Mouse (Mus musculus): ENCODE data around the gene Mypn. TPM values are rescaled to one million over a fixed set of nuclear protein-coding genes. Genes with fewer than 3 reads are reported as not detected.

The Mypn gene
- total RNA-seq, 2 experiments from 2014 or later = 4.0 to 4.3 TPM

DNA sequence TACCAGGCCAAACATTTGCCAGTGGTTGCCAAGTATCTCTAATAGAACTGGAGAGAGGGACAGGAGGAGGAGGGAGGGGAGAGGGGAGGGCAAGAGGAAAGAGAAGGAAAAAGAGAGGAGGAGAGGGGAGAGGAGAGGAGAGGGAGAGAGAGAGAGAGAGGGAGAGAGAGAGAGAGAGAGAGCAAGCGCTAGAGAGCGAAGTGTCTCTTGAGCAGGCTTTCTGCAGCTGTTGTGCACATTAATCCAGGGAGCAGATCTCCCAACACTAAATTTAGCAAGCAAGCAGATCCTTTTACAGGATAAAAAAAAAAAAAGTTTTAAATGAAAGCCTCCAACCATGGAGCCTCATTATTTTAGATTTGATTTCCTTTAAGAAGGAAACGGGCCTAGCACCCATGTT is 750 bp downstream of the Mypn start:
- intact Hi-C loops (cut with DNase I) = no loop called here

DNA sequence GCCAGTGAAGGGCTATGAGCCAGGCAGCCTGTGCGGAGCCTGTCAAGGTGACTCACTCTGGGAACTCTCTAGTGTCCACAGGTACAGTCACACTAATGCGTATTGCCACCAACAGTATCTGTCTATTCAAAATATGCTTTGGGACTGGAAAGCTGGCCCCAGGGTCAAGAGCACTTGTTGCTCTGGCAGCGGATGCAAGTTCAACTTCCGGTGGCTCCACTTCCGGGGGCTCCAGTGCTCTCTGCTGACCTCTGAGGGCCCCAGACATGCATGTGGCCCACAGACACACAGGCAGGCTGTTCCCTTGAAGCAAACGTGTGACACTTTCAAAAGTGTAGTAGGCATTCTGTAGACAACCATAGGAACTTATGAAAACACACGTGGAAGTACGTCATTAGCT is 2.2 kb downstream of the Mypn start:
- DNase-seq = no peak
- intact Hi-C loops (cut with DNase I) = no loop called here

More for the DNA sequence above, 750 bp downstream of the Mypn start:
- no peak for DNase-seq

DNA sequence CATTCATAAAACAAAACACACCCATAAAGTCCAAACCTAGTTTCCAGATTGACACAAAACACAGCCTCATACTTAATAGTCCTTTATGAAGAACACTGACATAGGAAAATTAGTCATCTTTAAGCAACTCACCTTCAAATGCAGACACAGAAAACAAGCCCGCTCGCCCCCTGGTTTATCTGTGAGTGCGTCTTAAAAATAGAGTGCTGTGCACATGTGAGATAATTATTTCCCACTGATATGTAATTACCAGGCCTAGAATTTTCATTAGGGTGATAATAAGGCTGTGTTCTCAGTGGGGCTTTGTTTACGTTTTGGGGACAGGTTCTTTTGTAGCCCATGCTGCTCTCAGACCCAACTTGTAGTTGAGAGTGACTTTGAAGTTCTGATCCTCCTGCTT is 4.7 kb downstream of the Mypn start:
- no peak for DNase-seq
- intact Hi-C loops (cut with DNase I) = no loop called here

DNA sequence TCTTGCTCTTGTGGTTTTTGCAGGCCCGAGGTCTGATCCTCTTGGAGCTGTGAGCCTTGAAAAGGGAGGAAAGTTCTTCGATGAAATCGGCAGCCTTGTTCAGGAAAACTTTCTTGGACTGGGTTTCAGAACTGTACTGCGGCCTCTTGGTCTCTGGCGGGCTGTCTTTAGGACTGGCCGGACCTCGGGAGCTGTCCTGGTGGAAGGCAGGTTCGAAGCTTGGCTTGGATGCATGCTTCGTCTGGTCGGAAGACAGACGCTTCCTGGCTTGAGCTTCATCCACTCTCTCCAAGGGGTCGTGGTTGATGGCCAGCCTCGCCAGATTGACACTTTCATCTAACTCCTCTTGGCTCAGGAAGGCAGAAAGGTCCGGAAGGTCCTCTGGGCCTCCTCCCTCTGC is 11.0 kb downstream of the Mypn start:
- intact Hi-C loops (cut with DNase I) = no loop called here
- no peak for DNase-seq

DNA sequence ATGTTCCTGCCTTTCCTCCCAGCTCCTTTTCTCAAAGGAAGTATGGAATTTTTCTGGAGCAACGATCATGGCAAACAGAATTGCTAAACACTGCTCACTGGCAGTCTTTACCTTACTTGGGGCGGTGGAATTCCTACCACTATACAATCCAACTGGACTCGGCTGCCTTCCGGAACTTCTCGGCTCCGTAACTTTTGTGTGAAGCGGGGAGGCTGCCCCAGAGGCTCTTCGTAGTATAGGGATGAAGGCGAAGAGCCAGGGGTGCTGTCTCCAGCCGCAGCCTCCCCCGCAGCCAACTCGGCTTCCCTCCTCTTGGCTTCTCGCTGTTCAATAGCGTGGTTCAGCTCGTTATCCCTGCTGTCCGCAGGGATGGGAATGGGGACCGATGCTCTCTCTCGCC is 11.5 kb downstream of the Mypn start:
- no peak for DNase-seq

DNA sequence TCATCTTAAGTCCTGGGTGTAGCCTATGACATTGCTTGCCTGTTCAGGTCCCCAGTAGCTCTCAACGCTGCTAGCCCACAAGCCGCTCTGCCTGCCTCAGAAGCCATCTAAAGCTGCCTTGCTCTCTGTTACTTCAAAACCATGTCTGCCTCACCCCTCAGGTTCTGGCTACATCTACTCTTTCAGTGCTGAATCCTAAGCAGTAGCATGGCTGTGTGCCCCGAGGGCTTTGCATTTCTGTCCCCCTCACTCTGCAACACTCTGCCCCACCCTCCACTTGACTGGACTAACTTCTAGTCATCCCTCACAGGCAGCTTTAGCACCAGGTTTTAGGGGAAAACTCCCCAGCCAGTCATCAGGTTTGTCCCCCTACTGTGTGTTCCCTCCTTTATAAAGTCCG is 19.3 kb downstream of the Mypn start:
- intact Hi-C loops (cut with DNase I) = no loop called here
- no peak for DNase-seq

More for the DNA sequence above, 11.5 kb downstream of the Mypn start:
- intact Hi-C loops (cut with DNase I) = no loop called here

DNA sequence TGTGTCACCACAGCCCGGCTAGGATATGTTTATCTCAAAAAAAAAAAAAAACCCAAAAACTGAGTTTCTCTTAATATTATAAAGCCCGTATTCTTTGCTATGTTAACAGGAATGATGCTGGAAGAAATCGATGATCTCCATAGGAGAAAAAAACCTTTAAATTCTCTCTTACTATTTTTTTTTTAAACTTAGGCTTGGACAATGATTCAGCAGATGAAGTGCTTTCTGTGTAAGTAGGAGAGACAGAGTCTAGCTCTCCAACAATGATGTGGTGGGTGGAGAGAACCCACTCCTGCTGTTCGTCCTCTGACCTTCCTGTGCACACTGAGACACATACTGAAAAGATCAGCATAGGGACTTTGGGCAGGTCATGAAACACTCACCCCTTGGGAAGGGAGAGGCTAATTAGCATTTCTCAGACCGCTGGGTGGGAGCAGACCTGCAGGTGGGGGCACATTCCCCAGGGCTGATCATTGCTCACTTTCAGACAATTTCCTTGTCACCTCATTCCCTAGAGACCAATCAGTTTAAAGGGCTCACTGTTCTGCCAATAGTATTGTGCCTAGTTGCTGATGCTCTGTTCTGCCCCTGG is 21.5 kb downstream of the Mypn start:
- intact Hi-C loops (cut with DNase I) = no loop called here
- DNase-seq = no peak

DNA sequence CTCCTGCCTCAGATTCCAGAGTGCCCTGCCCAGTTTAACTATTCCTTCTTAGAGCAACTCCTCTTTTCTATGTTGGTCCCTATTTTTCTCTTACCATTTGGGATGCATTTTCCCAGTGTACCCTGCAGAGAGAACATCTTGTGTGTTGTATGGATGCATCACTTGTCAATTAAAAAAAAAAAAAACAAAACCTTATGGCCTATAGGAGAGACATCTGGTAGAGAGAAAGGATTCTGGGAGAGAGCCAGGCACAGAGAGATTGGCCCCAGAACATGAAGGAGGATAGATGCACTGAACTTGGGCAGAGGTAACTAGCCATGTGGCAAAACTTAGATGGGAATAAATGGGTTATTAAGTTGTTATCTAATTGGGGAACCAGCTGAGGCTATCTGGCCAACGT is 22.6 kb downstream of the Mypn start:
- intact Hi-C loops (cut with DNase I) = no loop called here
- DNase-seq = no peak

DNA sequence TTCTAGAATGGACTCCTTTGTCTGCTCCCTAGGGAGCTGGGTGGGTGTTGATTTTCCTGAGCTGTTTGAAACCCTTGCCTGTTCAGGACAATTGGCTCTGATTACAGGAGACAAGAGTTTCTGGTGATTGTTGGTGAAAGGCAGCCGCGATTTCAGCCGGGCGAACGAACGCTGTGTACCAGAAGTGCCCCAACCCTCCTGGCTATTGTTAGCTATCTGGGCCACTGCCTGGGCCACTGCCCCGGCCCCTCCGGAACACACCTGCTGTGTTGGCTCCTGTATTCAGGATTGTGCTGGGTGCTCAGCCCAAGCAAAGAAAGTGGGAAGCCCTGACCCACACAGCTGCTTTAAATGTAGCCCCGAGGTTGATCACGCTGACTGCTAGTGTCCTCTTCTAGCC is 24.2 kb downstream of the Mypn start:
- intact Hi-C loops (cut with DNase I) = no loop called here
- DNase-seq = no peak

DNA sequence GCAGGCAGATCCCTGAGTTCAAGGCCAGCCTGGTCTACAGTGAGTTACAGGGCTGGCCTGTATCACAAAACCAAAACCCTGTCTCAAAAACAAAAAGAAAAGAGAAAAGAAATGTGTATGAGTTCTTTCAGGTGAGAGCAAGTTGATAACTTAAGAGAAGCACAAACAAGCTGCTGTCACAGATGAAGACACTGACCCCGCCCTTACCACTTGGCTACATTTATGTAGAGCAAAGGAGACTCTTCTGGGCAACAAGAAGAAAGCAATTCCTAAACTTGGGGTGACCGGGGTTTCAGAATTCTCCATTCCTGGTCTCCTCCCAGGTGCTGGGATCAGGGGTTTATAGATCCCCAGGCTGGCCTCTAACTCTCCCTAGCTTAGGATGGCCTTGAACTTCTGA is 25.4 kb downstream of the Mypn start:
- intact Hi-C loops (cut with DNase I) = no loop called here
- no peak for DNase-seq

DNA sequence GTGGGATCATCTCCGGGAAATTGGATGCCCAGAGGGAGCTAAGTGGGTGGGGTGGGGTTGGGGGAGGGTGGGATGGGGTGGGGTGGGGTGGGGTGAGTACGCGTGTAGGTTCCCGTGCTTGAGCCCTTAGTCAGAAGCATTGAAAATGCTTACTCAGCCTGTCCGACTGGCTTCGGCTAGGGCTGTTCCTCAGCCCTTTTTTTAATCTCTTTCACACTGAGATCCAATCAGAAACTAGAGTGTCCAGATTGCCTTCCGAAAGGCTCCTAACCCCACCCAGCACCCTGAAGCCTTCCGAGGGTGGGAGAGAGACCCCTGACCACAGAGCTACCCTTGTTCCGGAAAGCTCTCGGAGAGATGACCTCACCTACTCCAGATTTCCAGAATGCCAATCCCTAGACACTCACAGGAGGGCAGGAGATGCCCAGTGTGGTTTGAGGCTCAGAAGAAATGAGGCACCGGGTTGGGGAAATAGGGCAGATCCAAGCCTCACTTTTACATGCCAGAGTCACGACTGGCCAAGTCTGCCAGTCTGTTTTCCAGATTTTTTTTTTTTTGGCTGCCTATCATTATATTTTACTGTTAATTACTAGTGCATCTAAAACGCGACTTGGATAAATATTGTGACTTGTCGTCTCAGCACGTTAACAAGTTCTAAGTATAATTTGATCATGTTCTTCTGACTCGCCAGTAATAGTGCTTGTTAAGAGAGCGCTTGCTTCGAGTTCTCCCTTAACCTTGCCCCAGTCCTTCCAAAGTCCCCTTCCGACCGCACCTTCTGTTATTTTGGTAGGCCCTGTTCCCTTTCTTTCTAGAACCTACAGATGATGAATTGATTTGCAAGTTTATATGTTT is 26.2 kb downstream of the Mypn start:
- intact Hi-C loops (cut with DNase I) = no loop called here
- no peak for DNase-seq

DNA sequence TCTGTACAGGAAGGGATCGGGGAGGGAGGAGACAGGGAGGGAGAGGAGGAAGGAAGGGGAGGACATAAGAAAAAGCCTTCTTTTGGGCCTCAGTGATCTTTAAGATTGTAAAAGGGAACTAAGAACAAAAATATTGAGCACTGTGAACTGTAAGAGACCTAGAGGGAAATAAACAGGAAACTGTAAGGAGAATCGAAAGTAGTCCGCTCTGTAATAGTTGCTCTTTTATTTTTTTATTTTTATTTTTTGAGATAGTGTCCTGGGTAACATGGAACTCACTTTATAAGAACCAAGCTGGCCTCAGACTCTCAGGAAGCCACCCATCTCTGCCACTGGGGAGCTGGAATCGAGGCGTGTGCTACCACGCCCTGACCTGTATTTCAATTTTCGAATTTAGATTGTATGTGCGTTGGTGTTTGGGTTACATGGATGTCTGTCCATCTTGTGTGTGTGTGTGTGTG is 27.3 kb downstream of the Mypn start:
- intact Hi-C loops (cut with DNase I) = no loop called here
- DNase-seq = no peak

DNA sequence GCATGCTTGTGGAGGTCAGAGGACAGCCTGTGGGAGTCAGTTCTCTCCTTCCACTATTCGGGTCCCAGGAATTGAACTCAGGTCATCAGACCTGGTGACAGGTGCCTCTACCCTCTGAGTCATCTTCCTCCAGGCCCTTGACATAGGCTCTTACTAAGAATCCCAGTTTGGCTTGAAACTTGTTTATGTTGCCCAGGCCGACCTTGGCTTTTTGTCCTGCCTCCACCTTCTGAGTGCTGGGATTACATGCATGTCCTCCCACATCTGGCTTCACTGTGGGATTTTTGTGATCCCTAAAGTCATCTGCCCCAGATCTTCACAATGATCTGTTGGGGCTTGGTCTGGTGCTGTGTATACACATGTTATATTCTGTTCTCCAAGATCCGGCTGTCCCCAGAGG is 31.7 kb downstream of the Mypn start:
- DNase-seq = no peak
- intact Hi-C loops (cut with DNase I) = no loop called here

DNA sequence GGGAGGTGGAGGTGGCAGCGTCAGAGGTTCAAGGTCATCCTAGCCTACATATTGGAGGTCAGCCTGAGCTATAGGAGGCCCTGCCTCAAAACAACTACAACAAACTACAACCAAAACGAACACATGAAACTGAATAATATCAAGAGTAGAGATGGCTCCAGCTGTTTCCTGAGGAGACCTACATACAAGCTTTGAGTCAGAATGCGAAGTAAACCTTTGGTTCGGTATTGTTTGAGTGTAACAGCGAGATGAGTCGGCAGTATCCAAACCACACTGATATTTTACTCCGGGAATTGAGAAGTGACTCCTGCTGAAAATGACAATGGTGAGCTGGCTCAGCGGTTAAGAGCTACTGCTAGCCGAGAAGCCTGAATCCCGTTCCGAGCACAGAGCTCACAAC is 34.2 kb downstream of the Mypn start:
- intact Hi-C loops (cut with DNase I) = no loop called here
- no peak for DNase-seq

DNA sequence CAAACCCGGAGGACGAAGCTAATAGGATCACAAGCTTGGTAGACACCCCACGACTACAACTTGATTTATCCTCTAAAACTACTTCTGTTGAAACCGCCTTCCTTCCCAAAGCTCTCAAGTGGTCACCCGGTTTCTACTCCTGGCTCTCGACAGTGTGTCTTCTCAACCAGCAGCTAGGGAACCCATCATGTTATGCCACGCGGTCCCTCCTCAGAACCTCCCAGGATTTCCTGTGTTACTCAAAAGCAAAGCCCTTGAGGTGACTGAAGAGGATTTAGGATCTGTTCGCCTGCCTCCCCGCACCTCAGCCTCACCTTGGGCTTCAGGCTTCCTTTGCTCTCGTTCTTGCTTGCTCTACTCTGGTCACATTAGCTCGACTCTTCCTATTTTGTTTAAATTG is 35.6 kb downstream of the Mypn start:
- intact Hi-C loops (cut with DNase I) = no loop called here
- DNase-seq = no peak

DNA sequence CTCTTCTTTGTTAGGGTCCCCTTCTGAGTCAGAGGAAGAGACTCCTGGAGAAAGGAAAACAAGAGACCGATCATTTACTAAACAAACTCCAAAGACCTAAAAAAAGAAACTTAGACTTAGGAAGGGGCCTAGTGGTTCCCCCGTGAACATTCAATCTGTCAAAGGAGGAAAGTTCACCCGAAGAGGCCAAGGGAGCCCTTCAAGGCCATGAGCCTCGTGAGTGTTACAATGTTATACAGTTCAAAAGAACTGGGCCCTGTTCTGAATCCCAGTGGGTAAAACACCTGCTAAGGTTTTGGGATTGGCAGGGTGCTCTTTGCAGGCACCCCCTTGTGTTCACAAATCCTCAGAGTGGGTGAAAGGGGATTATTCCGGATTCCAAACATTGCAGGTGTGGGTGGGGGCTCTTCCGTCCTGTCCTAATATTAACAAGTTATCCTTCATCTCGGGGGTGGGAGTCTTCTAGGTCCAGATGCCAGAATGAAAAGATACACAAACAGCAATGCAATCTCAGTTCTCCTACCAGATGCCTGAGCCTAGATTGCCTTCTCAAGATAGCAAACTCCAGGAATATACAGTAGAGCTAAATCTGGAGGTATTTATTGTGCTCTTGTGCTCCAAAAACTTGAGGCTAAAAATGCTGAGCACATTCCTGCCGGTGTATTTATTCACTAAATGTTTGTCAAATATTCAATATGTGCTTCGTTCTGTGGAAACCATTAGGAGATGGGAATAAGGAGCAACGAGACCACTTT is 36.3 kb downstream of the Mypn start:
- DNase-seq = no peak
- intact Hi-C loops (cut with DNase I) = no loop called here

DNA sequence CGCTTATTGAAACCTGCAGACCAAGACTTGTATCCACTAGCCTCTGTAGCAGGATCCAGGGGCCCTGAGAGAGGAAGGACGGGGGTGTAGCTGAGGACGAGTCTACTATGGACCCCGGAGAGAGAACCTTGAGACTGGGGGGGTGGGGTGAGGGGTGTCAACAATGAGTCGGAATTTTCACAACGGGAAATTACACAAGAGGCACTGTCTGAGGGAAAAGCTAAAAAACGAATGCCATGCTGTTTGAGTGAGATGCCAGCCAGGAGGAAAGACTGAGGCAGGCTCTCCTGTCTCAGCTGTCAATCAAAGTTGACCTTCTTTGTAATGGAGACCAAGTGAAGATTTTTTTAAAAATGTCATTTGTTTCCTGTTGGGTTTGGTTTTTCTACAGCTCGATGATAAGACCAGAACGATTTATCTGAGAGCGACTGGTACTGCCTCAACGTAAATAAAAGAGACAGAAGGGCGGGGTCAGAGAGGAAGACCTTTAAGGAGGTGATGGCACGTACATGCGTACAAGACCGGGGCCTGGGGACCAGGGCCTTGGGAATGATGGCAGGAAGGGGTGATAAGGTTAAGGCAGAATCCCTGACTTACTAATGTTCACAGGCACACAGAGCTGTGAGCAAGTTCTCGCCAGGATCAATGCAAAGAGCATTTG is 37.9 kb downstream of the Mypn start:
- DNase-seq = no peak
- intact Hi-C loops (cut with DNase I) = no loop called here

DNA sequence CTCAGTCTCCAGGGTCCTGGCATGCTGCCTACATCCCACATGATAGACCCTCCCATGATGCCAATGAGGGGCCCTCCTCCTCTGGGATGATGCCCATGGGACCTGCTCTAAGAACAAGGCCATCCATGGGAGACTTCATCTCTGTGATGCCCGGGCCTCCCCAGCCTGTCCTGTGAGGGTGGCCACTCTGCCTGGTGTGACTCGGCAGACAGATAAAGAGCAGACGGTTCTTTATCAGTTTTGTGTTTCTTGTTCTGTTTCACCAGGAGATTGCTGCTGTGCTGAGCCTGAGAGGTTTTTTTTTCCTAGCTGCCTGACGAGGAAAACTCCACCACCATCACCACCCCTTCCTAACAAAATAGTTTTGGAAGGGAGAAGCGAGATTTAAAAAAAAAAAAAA is 42.5 kb downstream of the Mypn start:
- peak; percentile 8 for DNase-seq
- intact Hi-C loops (cut with DNase I) = no loop called here

DNA sequence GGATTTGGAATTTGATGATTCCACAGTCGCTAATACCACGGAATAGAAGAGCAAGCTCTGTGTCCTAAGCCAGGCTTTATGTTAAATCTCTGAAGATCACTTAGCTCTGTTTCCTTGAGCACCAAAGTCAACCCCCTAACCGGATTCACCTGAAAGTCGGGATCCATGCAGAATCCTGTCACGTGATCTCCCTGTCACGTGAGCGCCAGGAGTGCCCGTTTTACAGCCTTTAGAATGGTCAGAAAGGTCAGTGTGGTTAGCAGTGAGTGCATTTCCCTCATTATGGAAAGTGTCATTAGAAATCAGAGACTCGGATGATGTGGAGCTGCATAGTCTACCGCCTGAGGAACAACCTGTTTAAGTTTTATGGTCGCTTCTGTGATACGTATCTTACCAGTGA is 43.1 kb downstream of the Mypn start:
- intact Hi-C loops (cut with DNase I) = no loop called here
- no peak for DNase-seq

DNA sequence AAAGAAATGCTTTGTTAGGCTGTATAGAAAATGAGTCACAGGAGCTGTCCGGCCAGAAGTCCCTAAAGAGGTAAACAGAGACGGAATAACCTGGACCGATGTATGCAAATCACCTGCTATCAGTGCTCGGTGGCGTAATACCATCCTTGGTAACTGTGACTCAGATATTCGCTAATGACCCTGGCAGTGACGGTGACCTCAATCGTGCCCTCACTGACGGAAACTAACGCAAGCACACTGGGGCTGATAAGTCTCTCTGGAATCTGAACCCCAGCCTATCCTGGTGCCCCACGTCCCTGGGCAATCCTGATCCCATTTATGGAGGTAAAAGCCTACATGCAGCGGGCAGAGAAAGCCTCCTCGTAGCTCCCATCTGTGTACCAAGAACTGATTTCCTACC is 45.6 kb downstream of the Mypn start:
- DNase-seq = no peak
- intact Hi-C loops (cut with DNase I) = loop anchor here (10.0 kb wide), 2 partner anchors 87 to 217 kb away; partner anchors contain the start of gene Herc4

DNA sequence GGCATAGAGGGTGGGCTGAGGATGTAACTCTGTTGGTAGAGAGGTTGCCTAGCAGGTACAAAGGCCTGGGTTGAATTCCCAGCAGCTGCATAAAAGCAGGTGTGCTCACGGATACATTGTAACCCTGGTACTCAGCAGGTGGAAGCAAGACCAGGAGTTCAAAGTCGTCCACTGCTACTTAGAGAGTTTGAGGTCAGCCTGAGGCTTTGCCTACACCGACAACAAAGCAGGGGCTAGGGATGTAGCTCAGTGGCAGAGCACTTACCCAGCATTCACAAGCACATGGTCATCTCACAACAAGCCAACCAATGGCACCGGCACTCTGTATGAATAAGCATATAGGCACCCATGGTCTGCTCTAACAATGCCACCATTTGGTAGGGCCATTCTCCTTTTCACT is 46.3 kb downstream of the Mypn start:
- no peak for DNase-seq
- intact Hi-C loops (cut with DNase I) = loop anchor here (10.0 kb wide), 2 partner anchors 87 to 217 kb away; partner anchors contain the start of gene Herc4

Data from left cerebral cortex, postnatal 4 days (tissue).